Mouse (Mus musculus): Measurements from ENCODE around the gene Dnm3. TPM values are rescaled to one million over a fixed set of nuclear protein-coding genes. Genes with fewer than 3 reads are reported as not detected.

Dnm3 gene
- polyA plus RNA-seq, 1 experiment from 2014 or later = 1.6 TPM

- H3K4me2 ChIP-seq (ENCODE audit: low read length) = no peak overlapping the region
- 81% methylated on average over 5 of the region's 5 CpGs for WGBS
- H3K4me3 ChIP-seq (ENCODE audit: control insufficient read depth in 1 of 2, insufficient read depth in 1 of 2, low read depth in 1 of 2, low read length in 2 of 2) = no peak overlapping the region
- H3K4me1 ChIP-seq (ENCODE audit: control insufficient read depth in 2 of 2, insufficient read depth in 2 of 2, low read length in 2 of 2) = peaks cover 0 to 2% of the 10 kb centered on the region in 2 experiments; a peak in 1 of 4 replicates
- no peaks in the 10 kb centered on the region for H3K27me3 ChIP-seq (ENCODE audit: control insufficient read depth, insufficient read depth, low read length)
- no peak overlapping the region for H3K9ac ChIP-seq (ENCODE audit: low read length)
- H3K36me3 ChIP-seq (ENCODE audit: control insufficient read depth, insufficient read depth, low read length) = no peaks in the 10 kb centered on the region
- H3K9me3 ChIP-seq (ENCODE audit: control insufficient read depth, low read length) = no peaks in the 10 kb centered on the region
- H3K27ac ChIP-seq (replicated peaks in 1 of 2; ENCODE audit: control insufficient read depth in 1 of 2, insufficient read depth in 1 of 2, low read depth in 2 of 2, low read length in 2 of 2) = no peak overlapping the region
- no peak for ATAC-seq (ENCODE audit: insufficient number of reproducible peaks, insufficient read depth, low FRiP score, low read depth)
Measured at GRCm38 (mm10) chr1:162157659-162158058, 320.2 kb downstream of the Dnm3 start.

DNA sequence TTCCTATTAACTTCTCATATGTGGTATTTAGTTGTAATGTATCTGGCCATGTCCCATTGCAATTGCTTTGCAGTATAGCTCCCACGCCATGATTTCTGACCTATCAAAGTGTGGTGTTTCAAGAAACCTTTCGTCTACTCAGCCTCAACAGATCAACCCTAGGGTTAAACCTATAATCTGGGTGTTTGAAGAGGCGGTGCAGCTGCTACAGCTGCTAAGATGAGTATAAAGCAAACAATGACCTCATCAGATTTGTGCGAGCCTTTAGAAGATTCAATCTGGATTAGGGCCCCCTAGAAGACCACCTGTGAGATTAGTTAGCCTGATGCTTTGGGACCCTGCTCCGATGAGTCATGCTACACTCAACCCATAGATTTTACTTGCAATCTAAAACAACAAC is 321.0 kb downstream of the Dnm3 start:
- no peak for ATAC-seq (ENCODE audit: insufficient number of reproducible peaks, insufficient read depth, low FRiP score, low read depth)
- WGBS = 64% methylated on average over 5 of the region's 5 CpGs
- H3K27me3 ChIP-seq (ENCODE audit: control insufficient read depth, insufficient read depth, low read length) = no peaks in the 10 kb centered on the region

DNA sequence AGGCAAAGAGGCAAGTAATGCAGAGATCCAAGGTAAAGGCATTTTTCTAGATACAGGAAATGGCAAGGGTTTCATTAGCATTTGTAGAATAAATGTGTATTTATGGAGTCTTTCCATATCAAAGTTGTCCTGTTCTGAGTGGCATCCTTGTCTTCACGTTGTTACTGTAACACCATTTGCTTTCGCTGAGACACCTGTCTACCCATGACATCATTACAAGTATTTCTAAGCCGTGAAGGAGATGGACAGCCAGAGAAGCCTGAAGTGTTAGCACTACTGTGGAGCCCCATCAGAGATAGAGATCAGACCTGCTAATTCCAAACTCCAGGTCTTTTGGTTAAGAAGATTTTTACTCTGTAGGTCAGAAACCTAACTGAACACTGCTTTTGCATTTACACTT is 322.3 kb downstream of the Dnm3 start:
- Histone ChIP-seq H3K4me1 (ENCODE audit: control insufficient read depth in 2 of 2, insufficient read depth in 2 of 2, low read length in 2 of 2) (peaks cover 0 to 2% of the 10 kb centered on the region in 2 experiments; a peak in 1 of 4 replicates), H3K9me3 (ENCODE audit: control insufficient read depth, low read length) (no peaks in the 10 kb centered on the region), H3K9ac (ENCODE audit: low read length) (no peak overlapping the region), H3K4me3 (ENCODE audit: control insufficient read depth in 1 of 2, insufficient read depth in 1 of 2, low read depth in 1 of 2, low read length in 2 of 2) (no peak overlapping the region), H3K36me3 (ENCODE audit: control insufficient read depth, insufficient read depth, low read length) (no peaks in the 10 kb centered on the region), H3K27me3 (ENCODE audit: control insufficient read depth, insufficient read depth, low read length) (no peaks in the 10 kb centered on the region), H3K4me2 (ENCODE audit: low read length) (no peak overlapping the region), H3K27ac (replicated peaks in 1 of 2; ENCODE audit: control insufficient read depth in 1 of 2, insufficient read depth in 1 of 2, low read depth in 2 of 2, low read length in 2 of 2) (no peak overlapping the region)
- no peak for ATAC-seq (ENCODE audit: insufficient number of reproducible peaks, insufficient read depth, low FRiP score, low read depth)
- 71% methylated on average over 3 of the region's 3 CpGs for WGBS

More for the DNA sequence above, 321.0 kb downstream of the Dnm3 start:
- Histone ChIP-seq H3K9me3 (ENCODE audit: control insufficient read depth, low read length) (no peaks in the 10 kb centered on the region), H3K4me3 (ENCODE audit: control insufficient read depth in 1 of 2, insufficient read depth in 1 of 2, low read depth in 1 of 2, low read length in 2 of 2) (no peak overlapping the region), H3K4me1 (ENCODE audit: control insufficient read depth in 2 of 2, insufficient read depth in 2 of 2, low read length in 2 of 2) (peaks cover 0 to 2% of the 10 kb centered on the region in 2 experiments; a peak in 1 of 4 replicates), H3K27ac (replicated peaks in 1 of 2; ENCODE audit: control insufficient read depth in 1 of 2, insufficient read depth in 1 of 2, low read depth in 2 of 2, low read length in 2 of 2) (no peak overlapping the region), H3K4me2 (ENCODE audit: low read length) (no peak overlapping the region), H3K9ac (ENCODE audit: low read length) (no peak overlapping the region), H3K36me3 (ENCODE audit: control insufficient read depth, insufficient read depth, low read length) (no peaks in the 10 kb centered on the region)

DNA sequence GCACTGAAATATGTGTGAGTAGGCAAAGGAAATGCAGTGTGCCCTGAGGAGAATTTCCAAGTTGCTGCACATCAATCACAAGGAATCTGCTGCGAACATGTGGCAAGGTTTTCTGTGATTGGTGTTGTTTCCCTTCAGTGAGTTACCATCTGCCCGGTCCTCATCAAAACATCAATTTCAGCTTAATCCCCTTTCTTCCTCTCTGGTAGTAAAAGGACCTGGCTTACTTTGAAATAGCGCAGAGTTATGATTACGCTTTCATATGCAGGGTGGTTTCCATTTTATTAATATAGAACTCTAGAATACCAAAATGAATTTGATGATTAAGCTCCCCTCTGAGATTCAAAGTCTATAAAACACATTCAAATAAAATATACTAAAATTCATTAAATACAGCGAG is 324.7 kb downstream of the Dnm3 start:
- no peaks in the 10 kb centered on the region for H3K27me3 ChIP-seq (ENCODE audit: control insufficient read depth, insufficient read depth, low read length)
- H3K36me3 ChIP-seq (ENCODE audit: control insufficient read depth, insufficient read depth, low read length) = no peaks in the 10 kb centered on the region
- no peaks in the 10 kb centered on the region for H3K9me3 ChIP-seq (ENCODE audit: control insufficient read depth, low read length)
- WGBS = 81% methylated on average over 5 of the region's 5 CpGs
- no peak overlapping the region for H3K4me2 ChIP-seq (ENCODE audit: low read length)
- no peak overlapping the region for H3K9ac ChIP-seq (ENCODE audit: low read length)
- no peak for ATAC-seq (ENCODE audit: insufficient number of reproducible peaks, insufficient read depth, low FRiP score, low read depth)
- H3K4me3 ChIP-seq (ENCODE audit: control insufficient read depth in 1 of 2, insufficient read depth in 1 of 2, low read depth in 1 of 2, low read length in 2 of 2) = no peak overlapping the region
- H3K4me1 ChIP-seq (ENCODE audit: control insufficient read depth in 2 of 2, insufficient read depth in 2 of 2, low read length in 2 of 2) = peaks cover 0 to 2% of the 10 kb centered on the region in 2 experiments; a peak in 1 of 4 replicates
- no peak overlapping the region for H3K27ac ChIP-seq (replicated peaks in 1 of 2; ENCODE audit: control insufficient read depth in 1 of 2, insufficient read depth in 1 of 2, low read depth in 2 of 2, low read length in 2 of 2)

DNA sequence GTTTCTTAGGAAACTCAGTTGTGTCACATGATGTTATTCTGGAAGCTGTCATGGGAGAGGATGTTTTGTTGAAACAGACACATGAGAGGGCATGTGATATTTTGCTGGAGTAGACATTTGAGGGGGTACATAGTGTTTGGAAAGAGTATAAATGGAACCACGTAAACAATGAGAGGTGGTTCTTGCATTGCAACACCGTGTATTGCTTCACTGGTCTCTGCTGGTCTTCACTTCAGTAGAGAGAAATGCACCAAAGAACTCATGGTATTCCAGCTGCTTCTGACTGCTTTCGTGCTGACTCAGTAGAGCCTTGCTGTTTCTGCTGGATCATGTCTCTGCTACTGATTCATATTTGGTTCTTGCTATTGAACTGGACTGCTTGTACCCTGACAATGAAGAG is 328.1 kb downstream of the Dnm3 start:
- WGBS = 85% methylated on average over 3 of the region's 3 CpGs
- Histone ChIP-seq H3K4me3 (ENCODE audit: control insufficient read depth in 1 of 2, insufficient read depth in 1 of 2, low read depth in 1 of 2, low read length in 2 of 2) (no peak overlapping the region), H3K4me1 (ENCODE audit: control insufficient read depth in 2 of 2, insufficient read depth in 2 of 2, low read length in 2 of 2) (no peaks in the 10 kb centered on the region), H3K36me3 (ENCODE audit: control insufficient read depth, insufficient read depth, low read length) (no peaks in the 10 kb centered on the region), H3K4me2 (ENCODE audit: low read length) (no peak overlapping the region), H3K9ac (ENCODE audit: low read length) (no peak overlapping the region), H3K9me3 (ENCODE audit: control insufficient read depth, low read length) (no peaks in the 10 kb centered on the region), H3K27ac (replicated peaks in 1 of 2; ENCODE audit: control insufficient read depth in 1 of 2, insufficient read depth in 1 of 2, low read depth in 2 of 2, low read length in 2 of 2) (no peak overlapping the region), H3K27me3 (ENCODE audit: control insufficient read depth, insufficient read depth, low read length) (no peaks in the 10 kb centered on the region)
- no peak for ATAC-seq (ENCODE audit: insufficient number of reproducible peaks, insufficient read depth, low FRiP score, low read depth)

DNA sequence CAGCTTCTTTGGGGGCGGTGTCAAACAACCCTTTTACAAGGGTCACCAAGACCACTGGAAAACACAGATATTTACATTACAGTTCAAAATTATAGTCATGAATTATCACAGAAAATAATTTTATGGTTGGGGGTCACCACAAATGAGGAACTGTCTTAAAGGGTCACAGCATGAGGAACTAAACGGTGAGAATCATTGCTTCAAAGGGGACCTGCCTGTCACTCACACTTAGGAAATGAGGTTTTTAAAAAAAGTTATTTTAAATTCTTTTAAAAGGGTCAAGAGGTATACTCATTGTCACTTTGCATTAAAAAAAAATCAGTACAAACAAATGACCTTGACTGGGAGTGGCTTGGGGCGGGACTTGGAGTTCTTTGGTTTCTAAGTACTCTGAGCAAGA is 330.3 kb downstream of the Dnm3 start:
- no peaks in the 10 kb centered on the region for H3K9me3 ChIP-seq (ENCODE audit: control insufficient read depth, low read length)
- no peak for ATAC-seq (ENCODE audit: insufficient number of reproducible peaks, insufficient read depth, low FRiP score, low read depth)
- H3K27me3 ChIP-seq (ENCODE audit: control insufficient read depth, insufficient read depth, low read length) = no peaks in the 10 kb centered on the region
- H3K4me1 ChIP-seq (ENCODE audit: control insufficient read depth in 2 of 2, insufficient read depth in 2 of 2, low read length in 2 of 2) = no peaks in the 10 kb centered on the region
- H3K4me2 ChIP-seq (ENCODE audit: low read length) = no peak overlapping the region
- no peak overlapping the region for H3K9ac ChIP-seq (ENCODE audit: low read length)
- H3K36me3 ChIP-seq (ENCODE audit: control insufficient read depth, insufficient read depth, low read length) = no peaks in the 10 kb centered on the region
- no peak overlapping the region for H3K27ac ChIP-seq (replicated peaks in 1 of 2; ENCODE audit: control insufficient read depth in 1 of 2, insufficient read depth in 1 of 2, low read depth in 2 of 2, low read length in 2 of 2)
- 92% methylated on average over 3 of the region's 3 CpGs for WGBS
- no peak overlapping the region for H3K4me3 ChIP-seq (ENCODE audit: control insufficient read depth in 1 of 2, insufficient read depth in 1 of 2, low read depth in 1 of 2, low read length in 2 of 2)

DNA sequence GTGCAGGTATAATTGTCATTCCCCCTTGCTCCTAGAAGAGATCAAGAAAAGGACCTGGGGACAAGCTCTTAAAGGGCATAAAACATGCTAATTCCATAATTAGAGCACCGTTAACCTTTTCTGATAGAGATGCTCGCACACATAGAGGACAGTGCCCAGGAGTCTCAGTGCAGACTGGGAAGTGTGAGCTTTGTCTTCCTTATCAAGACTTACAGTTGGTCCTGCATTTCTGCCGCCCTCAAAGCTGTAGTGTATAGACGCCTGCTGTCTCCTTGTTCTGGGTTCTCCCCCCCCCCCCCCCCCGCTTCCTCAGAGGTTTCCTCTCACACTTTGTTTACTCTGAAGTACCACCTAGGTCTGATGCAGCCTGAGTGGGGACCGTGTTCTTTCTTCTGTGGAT is 332.1 kb downstream of the Dnm3 start:
- H3K9ac ChIP-seq (ENCODE audit: low read length) = no peak overlapping the region
- no peak overlapping the region for H3K27ac ChIP-seq (replicated peaks in 1 of 2; ENCODE audit: control insufficient read depth in 1 of 2, insufficient read depth in 1 of 2, low read depth in 2 of 2, low read length in 2 of 2)
- ATAC-seq (ENCODE audit: insufficient number of reproducible peaks, insufficient read depth, low FRiP score, low read depth) = no peak
- no peak overlapping the region for H3K4me3 ChIP-seq (ENCODE audit: control insufficient read depth in 1 of 2, insufficient read depth in 1 of 2, low read depth in 1 of 2, low read length in 2 of 2)
- H3K4me2 ChIP-seq (ENCODE audit: low read length) = no peak overlapping the region
- no peaks in the 10 kb centered on the region for H3K4me1 ChIP-seq (ENCODE audit: control insufficient read depth in 2 of 2, insufficient read depth in 2 of 2, low read length in 2 of 2)
- WGBS = 52% methylated on average over 5 of the region's 6 CpGs
- H3K9me3 ChIP-seq (ENCODE audit: control insufficient read depth, low read length) = no peaks in the 10 kb centered on the region
- H3K36me3 ChIP-seq (ENCODE audit: control insufficient read depth, insufficient read depth, low read length) = no peaks in the 10 kb centered on the region
- no peaks in the 10 kb centered on the region for H3K27me3 ChIP-seq (ENCODE audit: control insufficient read depth, insufficient read depth, low read length)

DNA sequence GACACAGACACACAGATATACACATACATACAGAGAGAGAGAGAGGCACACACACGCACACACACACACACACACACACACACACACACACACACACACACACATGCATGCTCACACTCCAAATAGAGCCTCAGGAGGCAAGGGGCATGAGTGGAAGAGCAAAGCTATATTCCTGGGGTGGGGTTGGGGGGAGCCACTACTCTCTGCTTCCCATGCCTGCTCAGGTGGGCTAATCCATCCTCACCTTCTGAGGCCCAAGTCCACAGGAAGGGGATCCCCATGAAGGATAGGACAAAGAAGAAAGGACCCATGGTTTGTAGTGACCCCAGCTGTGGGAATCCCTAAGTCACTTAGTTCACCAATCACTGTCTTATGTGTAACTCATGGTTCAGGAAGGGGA is 332.8 kb downstream of the Dnm3 start:
- WGBS = no CpG with 5 or more reads among the region's 1 CpGs
- Histone ChIP-seq H3K9me3 (ENCODE audit: control insufficient read depth, low read length) (no peaks in the 10 kb centered on the region), H3K9ac (ENCODE audit: low read length) (no peak overlapping the region), H3K4me2 (ENCODE audit: low read length) (no peak overlapping the region), H3K27me3 (ENCODE audit: control insufficient read depth, insufficient read depth, low read length) (no peaks in the 10 kb centered on the region), H3K4me1 (ENCODE audit: control insufficient read depth in 2 of 2, insufficient read depth in 2 of 2, low read length in 2 of 2) (no peaks in the 10 kb centered on the region), H3K4me3 (ENCODE audit: control insufficient read depth in 1 of 2, insufficient read depth in 1 of 2, low read depth in 1 of 2, low read length in 2 of 2) (no peak overlapping the region), H3K36me3 (ENCODE audit: control insufficient read depth, insufficient read depth, low read length) (no peaks in the 10 kb centered on the region), H3K27ac (replicated peaks in 1 of 2; ENCODE audit: control insufficient read depth in 1 of 2, insufficient read depth in 1 of 2, low read depth in 2 of 2, low read length in 2 of 2) (no peak overlapping the region)
- ATAC-seq (ENCODE audit: insufficient number of reproducible peaks, insufficient read depth, low FRiP score, low read depth) = no peak
